Mouse (Mus musculus) urinary bladder, postnatal 10 days (tissue): ENCODE data around the gene Dnm3.

Experiments
- DNase-seq: peaks from one replicate; pipeline ENCODE4 v3.0.0; 2022; ENCODE audit warnings: low spot score

The Dnm3 gene

GRCm38 (mm10) chr1:161951009-161951779 lies 526.6 kb downstream of the Dnm3 start:
- DNase-seq, result no peak

- no peak for DNase-seq
Observed at GRCm38 (mm10) chr1:161942082-161942481, 535.8 kb downstream of the Dnm3 start.
